Mouse (Mus musculus): ENCODE measurements around the gene Trim80.

- TF ChIP-seq MYOG (IDR thresholded peaks at IDR 0.05; ENCODE audit: control insufficient read depth, extremely low read depth, insufficient read length) (no peak), CTCF (IDR thresholded peaks at IDR 0.05; ENCODE audit: control insufficient read depth, insufficient read depth, insufficient read length) (no peak)
Measured at GRCm38 (mm10) chr11:115475025-115475757, 34.8 kb downstream of the Trim80 start, which contains the start of gene Armc7.

Measured in C2C12 (cell line).